Mouse (Mus musculus) G1E (cell line): Measurements from ENCODE around the gene Ptpn6. TPM values are rescaled to one million over a fixed set of nuclear protein-coding genes. Genes with fewer than 3 reads are reported as not detected.

Experiments used
- ATAC-seq: 2 replicates; pipeline ENCODE4 v1.8.0; 2016; ENCODE audit warnings: mild to moderate bottlenecking; ENCODE audit not compliant: insufficient number of reproducible peaks, poor library complexity, low FRiP score, severe bottlenecking; ENCODE audit errors: extremely low read depth
- DNase-seq: peaks from one replicate; pipeline ENCODE4 v3.0.0; 2012; ENCODE audit warnings: low spot score
- H3K27me3 ChIP-seq: 2 replicates; pipeline ENCODE4 v1.6.1; 2012; ENCODE audit warnings: mild to moderate bottlenecking, low read length, inconsistent platforms; ENCODE audit not compliant: insufficient read depth
- H3K36me3 ChIP-seq: replicated peaks from 2 replicates; pipeline ENCODE3; 2012; ENCODE audit warnings: mild to moderate bottlenecking, inconsistent platforms
- H3K4me1 ChIP-seq: 2 replicates; pipeline ENCODE4 v1.6.1; 2012; ENCODE audit warnings: low read depth, low read length, inconsistent platforms, mixed read lengths; ENCODE audit not compliant: insufficient read depth
- H3K4me3 ChIP-seq: 2 replicates; pipeline ENCODE4 v1.5.1; 2012; ENCODE audit warnings: low read depth, mild to moderate bottlenecking, inconsistent platforms, low read length, moderate library complexity, mixed read lengths
- H3K9me3 ChIP-seq: replicated peaks from 2 replicates; pipeline ENCODE4 v1.6.1; 2012; ENCODE audit warnings: inconsistent platforms
- CTCF ChIP-seq: IDR thresholded peaks from 2 replicates; pipeline ENCODE4 v1.5.1; 2012; ENCODE audit warnings: low read depth, low read length, inconsistent platforms, mixed read lengths
- GATA1 ChIP-seq: IDR thresholded peaks from 2 replicates; pipeline ENCODE4 v1.6.1; 2012; ENCODE audit warnings: borderline replicate concordance, low read length, inconsistent platforms, mixed read lengths
- GATA2 ChIP-seq: IDR thresholded peaks from 2 replicates; pipeline ENCODE4 v1.6.1; 2012; ENCODE audit warnings: low read depth, low read length, inconsistent platforms, borderline replicate concordance
- POLR2AphosphoS5 ChIP-seq: IDR thresholded peaks from 2 replicates; pipeline ENCODE4 v1.6.1; 2012; ENCODE audit warnings: low read depth, low read length, inconsistent platforms; ENCODE audit not compliant: insufficient replicate concordance
- TAL1 ChIP-seq: conservative IDR thresholded peaks from 2 replicates; pipeline ENCODE4 v1.6.1; 2012; ENCODE audit warnings: low read depth, low read length, inconsistent platforms, mixed read lengths
- polyA plus RNA-seq: library from polyadenylated mRNA; stranded (reverse); fragments of >175 nt; gene quantifications from 2 replicates; pipeline ENCODE4 v1.2.3, GENCODE M21; 2012
- total RNA-seq, 2 experiments: library from RNA; stranded (forward) in 1 of 2; stranded (reverse) in 1 of 2; fragments of 200-1000 nt in 1 of 2; fragments of >200 nt in 1 of 2; fragmentation: Nextera tagmentation in 1 of 2; gene quantifications; 2 replicates each; pipeline ENCODE4 v1.2.3; 2014 to 2017

Gene Ptpn6
- total and polyA plus RNA-seq, 3 experiments, result 66.2 to 356 (median 129) TPM

- H3K9me3 ChIP-seq, result no peaks in the 10 kb centered on the region
- TF ChIP-seq CTCF (no peak), GATA1 (no peak), GATA2 (no peak), POLR2AphosphoS5 (no peak), TAL1 (no peak)
- H3K4me1 ChIP-seq, result peaks cover 5% of the 10 kb centered on the region
- no peaks in the 10 kb centered on the region for H3K36me3 ChIP-seq
- no peak for DNase-seq
- ATAC-seq, result no peak
- peaks cover 64% of the 10 kb centered on the region for H3K27me3 ChIP-seq
- H3K4me3 ChIP-seq, result no peak within 1 kb of the TSS
Observed at GRCm38 (mm10) chr6:124779222-124779983, 40.9 kb upstream of the Ptpn6 start, which contains the start of gene Lrrc23. Lrrc23 (minus strand) TSS chr6:124779727.

GRCm38 (mm10) chr6:124770511-124770910 is 32.0 kb upstream of the Ptpn6 start:
- no peaks in the 10 kb centered on the region for H3K9me3 ChIP-seq
- H3K36me3 ChIP-seq, result no peaks in the 10 kb centered on the region
- TF ChIP-seq POLR2AphosphoS5, result no peak
- TF ChIP-seq GATA1, result no peak
- no peak for TF ChIP-seq GATA2
- TF ChIP-seq TAL1, result no peak
- peaks cover 68% of the 10 kb centered on the region for H3K27me3 ChIP-seq
- DNase-seq (no peak), ATAC-seq (no peak)
- peaks cover 28% of the 10 kb centered on the region for H3K4me1 ChIP-seq
- H3K4me3 ChIP-seq, result no peak overlapping the region

GRCm38 (mm10) chr6:124770013-124770412 is 31.5 kb upstream of the Ptpn6 start:
- TF ChIP-seq CTCF, result no peak
- no peak for TF ChIP-seq GATA2
- no peak for TF ChIP-seq GATA1
- no peak for TF ChIP-seq POLR2AphosphoS5
- no peak for TF ChIP-seq TAL1
- no peaks in the 10 kb centered on the region for H3K9me3 ChIP-seq
- no peak for ATAC-seq
- no peaks in the 10 kb centered on the region for H3K36me3 ChIP-seq
- DNase-seq, result no peak
- peaks cover 32% of the 10 kb centered on the region for H3K4me1 ChIP-seq
- H3K4me3 ChIP-seq, result no peak overlapping the region
- H3K27me3 ChIP-seq, result peaks cover 70% of the 10 kb centered on the region

- TF ChIP-seq TAL1, result no peak
- no peak for TF ChIP-seq CTCF
- no peak for TF ChIP-seq GATA2
- no peak for TF ChIP-seq POLR2AphosphoS5
- TF ChIP-seq GATA1, result no peak
- Histone ChIP-seq H3K9me3 (no peaks in the 10 kb centered on the region), H3K4me3 (peak within 1 kb of the TSS; percentile 65; the same call in 1 of the 2 replicates), H3K4me1 (peaks cover 32% of the 10 kb centered on the region), H3K36me3 (no peaks in the 10 kb centered on the region), H3K27me3 (peaks cover 65% of the 10 kb centered on the region)
- DNase-seq, result no peak
- peak; percentile 46 for ATAC-seq
Observed at GRCm38 (mm10) chr6:124769101-124769765, 30.7 kb upstream of the Ptpn6 start, which contains the start of gene Eno2. Eno2 (minus strand) TSS chr6:124769673.

- Histone ChIP-seq H3K27me3 (peaks cover 68% of the 10 kb centered on the region), H3K9me3 (no peaks in the 10 kb centered on the region), H3K4me1 (peaks cover 32% of the 10 kb centered on the region), H3K4me3 (no peak overlapping the region), H3K36me3 (no peaks in the 10 kb centered on the region)
- TF ChIP-seq CTCF, result no peak
- no peak for TF ChIP-seq GATA1
- no peak for TF ChIP-seq TAL1
- no peak for TF ChIP-seq GATA2
- no peak for TF ChIP-seq POLR2AphosphoS5
- DNase-seq (no peak), ATAC-seq (no peak)
Observed at GRCm38 (mm10) chr6:124768704-124769044, 30.2 kb upstream of the Ptpn6 start.
